Mouse (Mus musculus): ENCODE measurements at regions not wholly inside any gene's neighbourhood (a gene's known extent, or its start where the extent isn't known, plus 50 kb on each side); places are given as distances from the start of the nearest gene placed in this dataset.

GRCm38 (mm10) chr9:113044556-113045178 lies 663.4 kb downstream of the Pdcd6ip start:
- TF ChIP-seq POLR2AphosphoS2 (IDR thresholded peaks at IDR 0.05; ENCODE audit: insufficient read length, low read depth), result no peak
- no peak for TF ChIP-seq SRF (IDR thresholded peaks at IDR 0.05; ENCODE audit: control insufficient read depth, insufficient read length, low read depth)
- no peak for TF ChIP-seq POLR2A (IDR thresholded peaks at IDR 0.05; ENCODE audit: insufficient read length, low read depth)
- TF ChIP-seq USF1 (IDR thresholded peaks at IDR 0.05; ENCODE audit: low read depth), result peak; percentile 34
- no peaks in the 10 kb centered on the region for H3K36me3 ChIP-seq (ENCODE audit: control insufficient read depth, insufficient read depth)
- no peaks in the 10 kb centered on the region for H3K27me3 ChIP-seq (ENCODE audit: control insufficient read depth, insufficient read depth, insufficient read length)
- H3K4me3 ChIP-seq, result no peak overlapping the region
- H3ac ChIP-seq (ENCODE audit: control insufficient read depth, insufficient read length), result no peak overlapping the region
- H3K4me2 ChIP-seq (ENCODE audit: low read depth), result no peak overlapping the region
- no peaks in the 10 kb centered on the region for H3K79me2 ChIP-seq (ENCODE audit: control insufficient read depth, insufficient read depth)

GRCm38 (mm10) chr9:113040885-113041284 lies 667.2 kb downstream of the Pdcd6ip start:
- TF ChIP-seq MAX (IDR thresholded peaks at IDR 0.05; ENCODE audit: low read depth), result no peak
- no peak for TF ChIP-seq MYOG (IDR thresholded peaks at IDR 0.05; ENCODE audit: control insufficient read depth in 1 of 3, insufficient read depth in 1 of 3, insufficient read length in 2 of 3, low read depth in 2 of 3)
- Histone ChIP-seq H3ac (ENCODE audit: control insufficient read depth, insufficient read length) (no peak overlapping the region), H3K27me3 (ENCODE audit: control insufficient read depth, insufficient read depth, insufficient read length) (no peaks in the 10 kb centered on the region), H3K4me2 (ENCODE audit: low read depth) (no peak overlapping the region), H3K36me3 (ENCODE audit: control insufficient read depth, insufficient read depth) (no peaks in the 10 kb centered on the region), H3K79me2 (ENCODE audit: control insufficient read depth, insufficient read depth) (no peaks in the 10 kb centered on the region), H3K4me3 (no peak overlapping the region)

- Histone ChIP-seq H3K4me3 (no peak overlapping the region), H3K36me3 (ENCODE audit: control insufficient read depth, insufficient read depth) (no peaks in the 10 kb centered on the region), H3K27me3 (ENCODE audit: control insufficient read depth, insufficient read depth, insufficient read length) (no peaks in the 10 kb centered on the region), H3K4me2 (ENCODE audit: low read depth) (no peak overlapping the region), H3ac (ENCODE audit: control insufficient read depth, insufficient read length) (no peak overlapping the region), H3K79me2 (ENCODE audit: control insufficient read depth, insufficient read depth) (no peaks in the 10 kb centered on the region)
- no peak for TF ChIP-seq MAX (IDR thresholded peaks at IDR 0.05; ENCODE audit: low read depth)
- no peak for TF ChIP-seq POLR2AphosphoS2 (IDR thresholded peaks at IDR 0.05; ENCODE audit: insufficient read length, low read depth)
- no peak for TF ChIP-seq USF1 (IDR thresholded peaks at IDR 0.05; ENCODE audit: low read depth)
- TF ChIP-seq REST (IDR thresholded peaks at IDR 0.05; ENCODE audit: insufficient read depth, insufficient read length), result no peak
- no peak for TF ChIP-seq CEBPB (IDR thresholded peaks at IDR 0.05; ENCODE audit: insufficient read depth, poor library complexity, severe bottlenecking)
- no peak for TF ChIP-seq E2F4 (IDR thresholded peaks at IDR 0.05; ENCODE audit: insufficient read depth)
- TF ChIP-seq MYOG (IDR thresholded peaks at IDR 0.05; ENCODE audit: control insufficient read depth in 1 of 3, insufficient read depth in 1 of 3, insufficient read length in 2 of 3, low read depth in 2 of 3), result no peak
- TF ChIP-seq MYOD1 (IDR thresholded peaks at IDR 0.05; ENCODE audit: control insufficient read depth in 1 of 3, insufficient read length in 2 of 3, low read depth in 2 of 3), result no peak
- no peak for TF ChIP-seq POLR2A (IDR thresholded peaks at IDR 0.05; ENCODE audit: insufficient read length, low read depth)
- no peak for TF ChIP-seq TCF12 (IDR thresholded peaks at IDR 0.05; ENCODE audit: insufficient read depth, poor library complexity, severe bottlenecking)
- no peak for TF ChIP-seq TCF3 (IDR thresholded peaks at IDR 0.05; ENCODE audit: insufficient read length, low read depth)
- no peak for TF ChIP-seq SRF (IDR thresholded peaks at IDR 0.05; ENCODE audit: control insufficient read depth, insufficient read length, low read depth)
Measured at GRCm38 (mm10) chr9:113033996-113034395, 674.1 kb downstream of the Pdcd6ip start.

- no peaks in the 10 kb centered on the region for H3K27me3 ChIP-seq (ENCODE audit: control insufficient read depth, insufficient read depth, insufficient read length)
- H3K79me2 ChIP-seq (ENCODE audit: control insufficient read depth, insufficient read depth), result no peaks in the 10 kb centered on the region
- no peak overlapping the region for H3K4me2 ChIP-seq (ENCODE audit: low read depth)
- no peaks in the 10 kb centered on the region for H3K36me3 ChIP-seq (ENCODE audit: control insufficient read depth, insufficient read depth)
- no peak overlapping the region for H3ac ChIP-seq (ENCODE audit: control insufficient read depth, insufficient read length)
- H3K4me3 ChIP-seq, result no peak overlapping the region
- TF ChIP-seq E2F4 (IDR thresholded peaks at IDR 0.05; ENCODE audit: insufficient read depth), result no peak
- no peak for TF ChIP-seq POLR2AphosphoS2 (IDR thresholded peaks at IDR 0.05; ENCODE audit: insufficient read length, low read depth)
- no peak for TF ChIP-seq REST (IDR thresholded peaks at IDR 0.05; ENCODE audit: insufficient read depth, insufficient read length)
- TF ChIP-seq USF1 (IDR thresholded peaks at IDR 0.05; ENCODE audit: low read depth), result no peak
- no peak for TF ChIP-seq MYOD1 (IDR thresholded peaks at IDR 0.05; ENCODE audit: control insufficient read depth in 1 of 3, insufficient read length in 2 of 3, low read depth in 2 of 3)
- TF ChIP-seq POLR2A (IDR thresholded peaks at IDR 0.05; ENCODE audit: insufficient read length, low read depth), result no peak
- no peak for TF ChIP-seq SRF (IDR thresholded peaks at IDR 0.05; ENCODE audit: control insufficient read depth, insufficient read length, low read depth)
- TF ChIP-seq TCF12 (IDR thresholded peaks at IDR 0.05; ENCODE audit: insufficient read depth, poor library complexity, severe bottlenecking), result no peak
- no peak for TF ChIP-seq MAX (IDR thresholded peaks at IDR 0.05; ENCODE audit: low read depth)
- no peak for TF ChIP-seq CEBPB (IDR thresholded peaks at IDR 0.05; ENCODE audit: insufficient read depth, poor library complexity, severe bottlenecking)
- no peak for TF ChIP-seq MYOG (IDR thresholded peaks at IDR 0.05; ENCODE audit: control insufficient read depth in 1 of 3, insufficient read depth in 1 of 3, insufficient read length in 2 of 3, low read depth in 2 of 3)
- TF ChIP-seq TCF3 (IDR thresholded peaks at IDR 0.05; ENCODE audit: insufficient read length, low read depth), result no peak
Measured at GRCm38 (mm10) chr9:113029091-113029490, 679.0 kb downstream of the Pdcd6ip start.

- Histone ChIP-seq H3K36me3 (ENCODE audit: control insufficient read depth, insufficient read depth) (no peaks in the 10 kb centered on the region), H3K4me2 (ENCODE audit: low read depth) (no peak overlapping the region), H3K27me3 (ENCODE audit: control insufficient read depth, insufficient read depth, insufficient read length) (no peaks in the 10 kb centered on the region), H3K4me3 (no peak overlapping the region), H3ac (ENCODE audit: control insufficient read depth, insufficient read length) (no peak overlapping the region), H3K79me2 (ENCODE audit: control insufficient read depth, insufficient read depth) (no peaks in the 10 kb centered on the region)
- TF ChIP-seq USF1 (IDR thresholded peaks at IDR 0.05; ENCODE audit: low read depth) (no peak), MYOG (IDR thresholded peaks at IDR 0.05; ENCODE audit: control insufficient read depth in 1 of 3, insufficient read depth in 1 of 3, insufficient read length in 2 of 3, low read depth in 2 of 3) (no peak), CEBPB (IDR thresholded peaks at IDR 0.05; ENCODE audit: insufficient read depth, poor library complexity, severe bottlenecking) (no peak), E2F4 (IDR thresholded peaks at IDR 0.05; ENCODE audit: insufficient read depth) (no peak), MYOD1 (IDR thresholded peaks at IDR 0.05; ENCODE audit: control insufficient read depth in 1 of 3, insufficient read length in 2 of 3, low read depth in 2 of 3) (no peak), POLR2A (IDR thresholded peaks at IDR 0.05; ENCODE audit: insufficient read length, low read depth) (no peak), POLR2AphosphoS2 (IDR thresholded peaks at IDR 0.05; ENCODE audit: insufficient read length, low read depth) (no peak), REST (IDR thresholded peaks at IDR 0.05; ENCODE audit: insufficient read depth, insufficient read length) (no peak)
Measured at GRCm38 (mm10) chr9:113026904-113027193, 681.2 kb downstream of the Pdcd6ip start.

All from myocyte (in vitro differentiated cells).